9 mouse cellular contexts compared by ENCODE assay signal in the genomic region with DNA sequence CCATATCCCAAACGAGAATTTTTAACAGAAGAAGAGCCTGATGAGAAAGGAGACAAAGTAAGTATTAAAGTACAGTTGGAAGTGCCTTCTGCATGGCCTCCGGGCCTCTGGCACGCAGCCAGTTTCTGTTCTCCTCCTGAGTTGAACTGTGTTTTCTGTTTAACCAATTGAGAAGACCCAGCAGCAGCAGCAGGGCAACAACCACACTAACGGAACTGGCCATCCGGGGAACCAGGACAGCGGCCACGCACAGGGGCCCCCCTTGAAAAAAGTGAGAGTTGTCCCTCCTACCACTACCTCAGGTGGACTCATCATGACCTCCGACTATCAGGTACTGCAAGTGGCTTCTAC.
DNase-seq lines count a peak whose midpoint lies in the region; ATAC-seq and TF ChIP-seq lines count a peak whose summit lies in the region.
"Had no signal": no experiment of that assay in that cellular context is flagged by ENCODE, and none has a peak within 500 bp of the region (broad histone marks: within the 10 kb centered on the region; RNA-seq: fewer than 3 reads in every experiment).

No protein-coding gene starts in this region.

- peaks cover 11% of the 10 kb centered on the region for H3K4me1 ChIP-seq in liver, postnatal 0 days (ENCODE audit: insufficient read depth)
- H3K4me1 ChIP-seq in midbrain, embryonic 11.5 days (ENCODE audit: control insufficient read depth, insufficient read depth, low read length), result no peaks in the 10 kb centered on the region

- no peak for ATAC-seq in liver, postnatal 0 days
- no peak for ATAC-seq in erythroblast, adult 5-6 weeks (replicated peaks; ENCODE audit: low FRiP score, poor library complexity, severe bottlenecking)
- ATAC-seq in midbrain, embryonic 11.5 days (ENCODE audit: low FRiP score), result no peak

- TF ChIP-seq EP300 in liver, postnatal 0 days (IDR thresholded peaks at IDR 0.05; ENCODE audit: low read depth), result no peak

- H3K27ac ChIP-seq in liver, postnatal 0 days (ENCODE audit: low read depth), result no peak overlapping the region
- no peak overlapping the region for H3K27ac ChIP-seq in midbrain, embryonic 11.5 days (ENCODE audit: low read depth, low read length)

- H3K9ac ChIP-seq in liver, postnatal 0 days (replicated peaks), result no peak overlapping the region
- no peak overlapping the region for H3K9ac ChIP-seq in midbrain, embryonic 11.5 days (ENCODE audit: low read length)
- H3K9ac ChIP-seq: hindbrain, embryonic 15.5 days had no signal

- H3K36me3 ChIP-seq in liver, postnatal 0 days (replicated peaks; ENCODE audit: insufficient read depth, low read length), result peaks cover 34% of the 10 kb centered on the region
- peaks cover 6% of the 10 kb centered on the region for H3K36me3 ChIP-seq in midbrain, embryonic 11.5 days (ENCODE audit: control insufficient read depth, insufficient read depth, low read length)

- no peaks in the 10 kb centered on the region for H3K27me3 ChIP-seq in liver, postnatal 0 days (ENCODE audit: insufficient read depth, low read length)
- H3K27me3 ChIP-seq in midbrain, embryonic 11.5 days (ENCODE audit: control insufficient read depth, insufficient read depth, low read length), result no peaks in the 10 kb centered on the region
- H3K27me3 ChIP-seq: hindbrain, embryonic 15.5 days had no signal

- peak; percentile 32 for DNase-seq in gastrocnemius, adult 18-20 months (ENCODE audit: low spot score)
- no peak for DNase-seq in gastrocnemius, adult 8-10 months (ENCODE audit: low spot score in 2 of 2)
- DNase-seq in right cerebral cortex, postnatal 10 days (ENCODE audit: low spot score in 2 of 2), result peak; percentile 69 to 80
- DNase-seq in right cerebral cortex, postnatal 25 days, result no peak
- DNase-seq in cerebellum, postnatal 36 days, result peak; percentile 35 to 38
- peak; percentile 63 for DNase-seq in liver, postnatal 0 days
- no peak for DNase-seq in midbrain, embryonic 11.5 days (ENCODE audit: low spot score, missing footprints)

- WGBS in liver, postnatal 0 days (ENCODE audit: insufficient replicate concordance), result 68% methylated on average over 8 of the region's 8 CpGs
- 95% methylated on average over 8 of the region's 8 CpGs for WGBS in midbrain, embryonic 11.5 days

- no peak overlapping the region for H3K4me2 ChIP-seq in liver, postnatal 0 days (ENCODE audit: low read depth, low read length)
- H3K4me2 ChIP-seq in midbrain, embryonic 11.5 days, result no peak overlapping the region
- H3K4me2 ChIP-seq: hindbrain, embryonic 15.5 days had no signal

- no peaks in the 10 kb centered on the region for H3K9me3 ChIP-seq in liver, postnatal 0 days (ENCODE audit: low read length)
- no peaks in the 10 kb centered on the region for H3K9me3 ChIP-seq in midbrain, embryonic 11.5 days (ENCODE audit: control insufficient read depth, low read length)
- H3K9me3 ChIP-seq: hindbrain, embryonic 15.5 days had no signal

- no peak overlapping the region for H3K4me3 ChIP-seq in liver, postnatal 0 days (ENCODE audit: low read depth, low read length)
- no peak overlapping the region for H3K4me3 ChIP-seq in midbrain, embryonic 11.5 days (ENCODE audit: low read depth, low read length)
- H3K4me3 ChIP-seq: hindbrain, embryonic 15.5 days had no signal

- no peak for TF ChIP-seq CTCF in liver, postnatal 0 days (IDR thresholded peaks at IDR 0.05; ENCODE audit: low read depth)

Comparison
In these comparisons a context has a peak if more than half of its experiments do, and no peak if none do; other contexts are left out.
1. DNase-seq: peak in gastrocnemius, adult 18-20 months (single experiment), right cerebral cortex, postnatal 10 days (2 of 2), cerebellum, postnatal 36 days (2 of 2) and liver, postnatal 0 days (single experiment); none in gastrocnemius, adult 8-10 months (0 of 2), right cerebral cortex, postnatal 25 days (single experiment) and midbrain, embryonic 11.5 days (single experiment).